Mouse (Mus musculus): ENCODE results near the gene Ddx59.
A peak's percentile ranks its signal among the peaks of the same experiment; 100 is the strongest.

Ddx59 gene

GRCm38 (mm10) chr1:136465168-136465567, 50.1 kb downstream of the Ddx59 start:
- Histone ChIP-seq H3K27me3 (ENCODE audit: control insufficient read depth, insufficient read depth, low read length, poor library complexity, severe bottlenecking) (no peaks in the 10 kb centered on the region), H3K36me3 (ENCODE audit: control insufficient read depth, insufficient read depth, low read length, poor library complexity, severe bottlenecking) (no peaks in the 10 kb centered on the region)
- peak; percentile 6 for DNase-seq (ENCODE audit: low read depth, low spot score)

- peak; percentile 96 for DNase-seq (ENCODE audit: low read depth, low spot score)
- H3K27me3 ChIP-seq (ENCODE audit: control insufficient read depth, insufficient read depth, low read length, poor library complexity, severe bottlenecking), result no peaks in the 10 kb centered on the region
These were observed 51.2 kb downstream of the Ddx59 start, which contains the start of gene Kif14 for GRCm38 (mm10) chr1:136466143-136466811. Kif14 (plus strand) TSS chr1:136466343.

GRCm38 (mm10) chr1:136469408-136469807, 54.3 kb downstream of the Ddx59 start:
- DNase-seq (ENCODE audit: low read depth, low spot score), result no peak
- Histone ChIP-seq H3K36me3 (ENCODE audit: control insufficient read depth, insufficient read depth, low read length, poor library complexity, severe bottlenecking) (no peaks in the 10 kb centered on the region), H3K27me3 (ENCODE audit: control insufficient read depth, insufficient read depth, low read length, poor library complexity, severe bottlenecking) (no peaks in the 10 kb centered on the region)

More at GRCm38 (mm10) chr1:136466143-136466811, 51.2 kb downstream of the Ddx59 start, which contains the start of gene Kif14:
- no peaks in the 10 kb centered on the region for H3K36me3 ChIP-seq (ENCODE audit: control insufficient read depth, insufficient read depth, low read length, poor library complexity, severe bottlenecking)

GRCm38 (mm10) chr1:136470471-136470870, 55.4 kb downstream of the Ddx59 start:
- no peaks in the 10 kb centered on the region for H3K36me3 ChIP-seq (ENCODE audit: control insufficient read depth, insufficient read depth, low read length, poor library complexity, severe bottlenecking)
- H3K27me3 ChIP-seq (ENCODE audit: control insufficient read depth, insufficient read depth, low read length, poor library complexity, severe bottlenecking), result no peaks in the 10 kb centered on the region
- no peak for DNase-seq (ENCODE audit: low read depth, low spot score)
